Mouse (Mus musculus) lung, embryonic 14.5 days (tissue): ENCODE measurements around the gene Nkapd1. TPM values are rescaled to one million over a fixed set of nuclear protein-coding genes. Genes with fewer than 3 reads are reported as not detected.

ENCODE experiments used
- ATAC-seq: fragments of 200-750 bp; cut with Nextera tagmentation; 2 replicates; pipeline ENCODE4 v1.8.0; 2017; ENCODE audit warnings: mild to moderate bottlenecking, moderate TSS enrichment, moderate library complexity; ENCODE audit not compliant: insufficient read depth
- DNase-seq: peaks from one replicate; pipeline ENCODE4 v3.0.0-alpha.2; 2015
- H3K27ac ChIP-seq: fragments of 300-500 bp; sonication (generic); 2 replicates; pipeline ENCODE4 v1.5.1; 2014; ENCODE audit warnings: low read depth, mild to moderate bottlenecking, moderate library complexity
- H3K27me3 ChIP-seq: fragments of 300-500 bp; sonication (generic); 2 replicates; pipeline ENCODE4 v1.6.1; 2014; ENCODE audit warnings: low read length, control low read depth; ENCODE audit not compliant: insufficient read depth
- H3K36me3 ChIP-seq: fragments of 300-500 bp; sonication (generic); 2 replicates; pipeline ENCODE4 v1.6.1; 2014; ENCODE audit warnings: control low read depth; ENCODE audit not compliant: insufficient read depth
- H3K4me1 ChIP-seq: fragments of 300-500 bp; sonication (generic); 2 replicates; pipeline ENCODE4 v1.6.1; 2014; ENCODE audit warnings: antibody characterized with exemption, control low read depth; ENCODE audit not compliant: insufficient read depth
- H3K4me2 ChIP-seq: fragments of 300-500 bp; sonication (generic); 2 replicates; pipeline ENCODE4 v1.6.1; 2014; ENCODE audit warnings: mild to moderate bottlenecking
- H3K4me3 ChIP-seq: fragments of 300-500 bp; sonication (generic); 2 replicates; pipeline ENCODE4 v1.5.1; 2014; ENCODE audit warnings: low read depth, low read length
- H3K9ac ChIP-seq: fragments of 300-500 bp; sonication (generic); 2 replicates; pipeline ENCODE4 v1.6.1; 2014
- H3K9me3 ChIP-seq: fragments of 300-500 bp; sonication (generic); 2 replicates; pipeline ENCODE4 v1.6.1; 2016; ENCODE audit warnings: low read depth, low read length, control low read depth
- CTCF ChIP-seq: IDR thresholded peaks from 2 replicates; pipeline ENCODE4 v1.5.1; 2016; ENCODE audit warnings: antibody characterized with exemption, low read depth
- WGBS: fragments of 180-500 bp; shearing (Covaris S2); extraction: QIAGEN DNeasy Blood & Tissue Kit; methylation state at CpG from one replicate; pipeline ENCODE4 v1.1.7; 2014; 5-methylcytosine and 5-hydroxymethylcytosine counted together
- polyA plus RNA-seq: library from polyadenylated mRNA; unstranded; fragments of >200 nt; fragmentation: Nextera tagmentation; extraction: Ambion mirVana; gene quantifications from 2 replicates; pipeline ENCODE4 v1.2.1, GENCODE M21; 2014

Gene Nkapd1
- polyA plus RNA-seq, 1 experiment from 2014 or later, result 21.9 TPM

GRCm38 (mm10) chr9:50617794-50618330 lies 598 bp upstream of the Nkapd1 start:
- no peak for TF ChIP-seq CTCF
- peaks cover 25% of the 10 kb centered on the region for H3K36me3 ChIP-seq
- peak overlapping the region; percentile 96 for H3K4me3 ChIP-seq
- no peaks in the 10 kb centered on the region for H3K4me1 ChIP-seq
- H3K9ac ChIP-seq, result no peak overlapping the region
- H3K9me3 ChIP-seq, result no peaks in the 10 kb centered on the region
- WGBS, result 61% methylated on average over 9 of the region's 9 CpGs
- no peak overlapping the region for H3K27ac ChIP-seq
- ATAC-seq (no peak), DNase-seq (no peak)
- H3K4me2 ChIP-seq, result peak overlapping the region; percentile 81
- no peaks in the 10 kb centered on the region for H3K27me3 ChIP-seq

DNA sequence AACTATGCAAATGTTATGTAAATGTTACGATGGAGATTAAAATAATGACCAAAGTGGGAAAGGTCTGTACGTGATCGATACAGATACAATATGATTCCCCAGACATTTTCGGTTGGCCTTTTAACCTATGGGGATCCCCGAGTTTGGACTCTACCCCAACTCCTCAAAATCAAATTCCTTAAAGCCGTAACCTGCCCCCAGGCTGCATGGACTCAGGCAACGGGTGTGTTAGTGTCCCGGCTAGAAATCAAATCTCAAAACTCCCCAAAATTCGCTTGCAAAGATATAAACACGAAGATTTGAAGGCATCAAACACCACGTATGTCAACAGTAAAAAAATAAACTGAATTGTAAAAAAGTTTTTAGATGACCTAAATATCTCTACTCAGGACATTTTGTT lies 1.1 kb downstream of the Nkapd1 start:
- H3K4me3 ChIP-seq, result peak overlapping the region; percentile 96

GRCm38 (mm10) chr9:50612115-50612514 lies 5.1 kb downstream of the Nkapd1 start:
- H3K36me3 ChIP-seq, result peaks cover 77% of the 10 kb centered on the region
- 85% methylated on average over 4 of the region's 4 CpGs for WGBS
- no peak for TF ChIP-seq CTCF

More for the DNA sequence above, 1.1 kb downstream of the Nkapd1 start:
- ATAC-seq (no peak), DNase-seq (no peak)
- H3K27me3 ChIP-seq, result no peaks in the 10 kb centered on the region
- WGBS, result 36% methylated on average over 11 of the region's 11 CpGs
- H3K27ac ChIP-seq, result no peak overlapping the region
- H3K4me1 ChIP-seq, result no peaks in the 10 kb centered on the region
- TF ChIP-seq CTCF, result no peak
- peak overlapping the region; percentile 81 for H3K4me2 ChIP-seq
- no peaks in the 10 kb centered on the region for H3K9me3 ChIP-seq
- H3K36me3 ChIP-seq, result peaks cover 40% of the 10 kb centered on the region
- H3K9ac ChIP-seq, result peak overlapping the region; percentile 94

DNA sequence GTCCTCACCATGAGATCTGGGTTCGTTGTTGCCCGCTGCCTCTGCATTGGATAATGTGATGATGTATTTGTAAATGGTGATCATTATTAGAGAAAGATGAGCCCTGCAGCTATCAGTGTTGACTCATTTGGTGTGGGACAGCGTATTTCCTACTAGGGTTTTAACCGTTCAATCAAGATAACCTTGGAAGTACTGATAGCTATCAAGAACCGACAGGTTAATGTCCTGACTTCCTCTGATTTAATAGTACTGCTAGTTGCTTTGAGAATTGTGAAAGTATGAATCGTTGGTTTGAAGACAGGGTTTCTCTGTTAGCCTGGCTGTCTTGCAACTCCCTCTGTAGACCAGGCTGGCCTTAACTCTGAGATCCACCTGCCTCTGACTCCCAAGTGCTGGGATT lies 12.9 kb downstream of the Nkapd1 start:
- peak overlapping the region; percentile 88 for H3K4me2 ChIP-seq
- peaks cover 55% of the 10 kb centered on the region for H3K36me3 ChIP-seq
- H3K4me3 ChIP-seq, result peak overlapping the region; percentile 90
- ATAC-seq, result no peak
- peak; percentile 1 for DNase-seq
- no peaks in the 10 kb centered on the region for H3K27me3 ChIP-seq
- WGBS, result under 1% methylated on average over 6 of the region's 6 CpGs
- H3K4me1 ChIP-seq, result peaks cover 12% of the 10 kb centered on the region; the same call in 1 of the 2 replicates
- peak overlapping the region; percentile 65 for H3K27ac ChIP-seq
- H3K9ac ChIP-seq, result peak overlapping the region; percentile 71
- H3K9me3 ChIP-seq, result no peaks in the 10 kb centered on the region
- no peak for TF ChIP-seq CTCF

More at GRCm38 (mm10) chr9:50612115-50612514, 5.1 kb downstream of the Nkapd1 start:
- ATAC-seq, result no peak
- Histone ChIP-seq H3K9ac (no peak overlapping the region), H3K4me1 (no peaks in the 10 kb centered on the region), H3K4me3 (no peak overlapping the region), H3K27me3 (no peaks in the 10 kb centered on the region), H3K9me3 (no peaks in the 10 kb centered on the region), H3K27ac (no peak overlapping the region), H3K4me2 (no peak overlapping the region)
- DNase-seq, result no peak

DNA sequence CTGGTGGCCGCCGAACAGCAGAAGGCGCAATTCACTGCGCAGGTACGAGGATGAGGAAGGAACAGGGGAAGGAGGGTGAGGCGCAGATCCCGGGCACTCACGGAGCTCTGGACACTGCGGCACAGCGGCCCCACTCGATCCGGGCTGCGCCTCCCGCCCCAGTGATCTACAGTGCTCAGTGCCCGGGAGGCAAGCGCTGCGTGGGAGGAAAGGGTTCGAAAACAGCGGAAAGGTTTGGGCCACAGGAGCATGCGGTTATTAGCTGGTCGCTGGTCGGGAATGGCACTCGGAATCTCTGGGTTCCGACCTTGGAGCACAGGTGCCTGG lies 13.3 kb downstream of the Nkapd1 start:
- H3K4me2 ChIP-seq, result peak overlapping the region; percentile 88
- peaks cover 12% of the 10 kb centered on the region; the same call in 1 of the 2 replicates for H3K4me1 ChIP-seq
- H3K9ac ChIP-seq, result peak overlapping the region; percentile 71
- peak; percentile 52 for TF ChIP-seq CTCF
- WGBS, result under 1% methylated on average over 24 of the region's 24 CpGs
- ATAC-seq (peak; percentile 90), DNase-seq (no peak)
- H3K27me3 ChIP-seq, result no peaks in the 10 kb centered on the region
- H3K4me3 ChIP-seq, result peak overlapping the region; percentile 90
- H3K9me3 ChIP-seq, result no peaks in the 10 kb centered on the region
- H3K27ac ChIP-seq, result peak overlapping the region; percentile 65
- peaks cover 56% of the 10 kb centered on the region for H3K36me3 ChIP-seq

DNA sequence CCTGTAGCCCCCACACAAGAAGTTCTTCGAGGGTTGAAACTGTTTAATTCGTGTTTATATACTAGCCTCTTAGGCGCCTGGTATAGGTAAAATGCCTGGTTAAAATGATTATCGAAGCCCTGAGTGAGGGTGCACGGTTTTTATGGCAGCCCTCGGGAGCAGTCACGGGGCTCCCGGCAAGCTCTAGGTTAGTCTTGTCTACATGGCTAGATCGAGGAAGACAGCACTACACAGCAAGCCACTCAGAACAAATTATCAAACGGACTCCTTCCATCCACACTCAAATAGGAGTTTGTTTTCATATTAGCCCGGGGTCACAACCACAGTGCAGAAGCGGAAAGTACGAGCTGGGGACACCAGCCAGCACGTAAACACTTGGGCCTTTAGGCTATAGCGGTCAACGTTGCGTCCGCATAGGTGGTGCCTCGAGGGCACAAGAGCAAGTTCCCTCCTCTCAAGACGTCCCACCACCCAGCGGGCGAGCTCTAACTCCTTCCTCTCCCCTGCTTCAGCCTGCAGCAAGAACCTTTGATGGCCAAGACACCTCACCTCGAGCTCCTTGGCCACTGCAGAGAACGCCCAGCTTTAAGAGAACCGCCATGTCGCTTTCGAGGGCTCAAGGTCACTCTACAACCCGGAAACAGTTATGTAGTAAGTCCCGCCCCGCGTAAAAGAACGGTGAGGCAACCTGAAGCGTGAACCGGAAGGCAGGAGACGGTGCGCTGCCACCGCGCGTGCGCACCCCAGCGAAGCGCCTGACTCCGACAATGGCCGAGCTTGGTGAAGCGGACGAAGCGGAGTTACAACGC lies 13.9 kb downstream of the Nkapd1 start, which contains the start of the genes Sdhd and Timm8b:
Gene Sdhd, minus strand, starts transcription at position 624 of the 809 bp plus-strand sequence.
Gene Timm8b, plus strand, starts transcription at position 722 of the 809 bp plus-strand sequence.
- Histone ChIP-seq H3K36me3 (peaks cover 57% of the 10 kb centered on the region), H3K9ac (peak within 1 kb of the TSS; percentile 71), H3K9me3 (no peaks in the 10 kb centered on the region), H3K27me3 (no peaks in the 10 kb centered on the region), H3K4me1 (peaks cover 12% of the 10 kb centered on the region; the same call in 1 of the 2 replicates), H3K4me3 (peak within 1 kb of the TSS; percentile 90), H3K4me2 (peak within 1 kb of the TSS; percentile 88), H3K27ac (peak within 1 kb of the TSS; percentile 73)
- TF ChIP-seq CTCF, result no peak
- peak; percentile 97 for DNase-seq
- under 1% methylated on average over 48 of the region's 48 CpGs for WGBS
- peak; percentile 98 for ATAC-seq
